29 mouse cellular contexts compared by ENCODE assay signal in the genomic region with DNA sequence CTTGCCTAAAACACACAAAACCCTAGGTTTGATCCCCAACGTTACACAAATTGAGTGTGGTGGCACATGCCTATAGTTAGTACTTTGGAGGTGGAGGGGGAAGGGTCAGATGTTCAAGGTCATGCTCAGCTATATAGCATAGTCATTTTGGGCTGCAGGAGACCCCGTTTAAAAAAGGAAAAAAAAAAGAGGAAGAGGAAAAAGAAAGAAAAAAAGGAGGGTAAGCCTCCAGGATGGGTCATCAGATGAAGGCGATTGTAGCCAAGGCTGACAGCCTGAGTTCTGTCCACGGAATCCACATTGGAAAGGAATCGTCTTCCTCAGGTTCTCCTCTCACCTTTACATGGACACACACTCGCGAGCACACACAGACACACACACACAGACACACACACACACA. TPM values are rescaled to one million over a fixed set of nuclear protein-coding genes. Genes with fewer than 3 reads are reported as not detected.
"Had no signal": no experiment of that assay in that cellular context is flagged by ENCODE, and none has a peak within 500 bp of the region (broad histone marks: within the 10 kb centered on the region; RNA-seq: fewer than 3 reads in every experiment).

No protein-coding gene starts in this region.

- H3K9ac ChIP-seq: kidney, embryonic 15.5 days; limb, embryonic 12.5 days; limb, embryonic 15.5 days; liver, embryonic 12.5 days; liver, embryonic 15.5 days; midbrain, embryonic 13.5 days; neural tube, embryonic 13.5 days had no signal

- H3K27ac ChIP-seq: kidney, embryonic 15.5 days; limb, embryonic 12.5 days; limb, embryonic 15.5 days; liver, embryonic 12.5 days; liver, embryonic 15.5 days; midbrain, embryonic 10.5 days; midbrain, embryonic 13.5 days; neural tube, embryonic 13.5 days had no signal

- DNase-seq: kidney, adult 8-10 months; kidney, postnatal 10 days; kidney, postnatal 4 days; left cerebral cortex, postnatal 4 days; lung, adult 2 months; lung, postnatal 14 days; retina, postnatal 1 day; right cerebral cortex, postnatal 25 days; thymus, adult 18-20 months; thymus, postnatal 4 days had no signal

- ATAC-seq: liver, embryonic 12.5 days; midbrain, embryonic 13.5 days; midbrain, embryonic 16.5 days had no signal

- H3K27me3 ChIP-seq: kidney, embryonic 15.5 days; liver, embryonic 12.5 days; liver, embryonic 15.5 days; megakaryocyte, embryonic 14.5 days had no signal

- H3K4me3 ChIP-seq: kidney, embryonic 15.5 days; limb, embryonic 12.5 days; limb, embryonic 15.5 days; liver, embryonic 12.5 days; liver, embryonic 15.5 days; megakaryocyte, embryonic 14.5 days; midbrain, embryonic 10.5 days; midbrain, embryonic 13.5 days; myocyte; neural tube, embryonic 13.5 days had no signal

- H3K4me2 ChIP-seq: kidney, embryonic 15.5 days; limb, embryonic 12.5 days; limb, embryonic 15.5 days; liver, embryonic 12.5 days; liver, embryonic 15.5 days; midbrain, embryonic 13.5 days; neural tube, embryonic 13.5 days had no signal

- H3K9me3 ChIP-seq: kidney, embryonic 15.5 days; limb, embryonic 12.5 days; limb, embryonic 15.5 days; liver, embryonic 12.5 days; liver, embryonic 15.5 days; megakaryocyte, embryonic 14.5 days; midbrain, embryonic 10.5 days; midbrain, embryonic 13.5 days; neural tube, embryonic 13.5 days had no signal

RNA-seq across cellular contexts. Expression of a gene that starts 27.8 kb away (rescaled TPM):
- total RNA-seq: layer of hippocampus, adult 18-20 months; layer of hippocampus, postnatal 14 days; left cerebral cortex, adult 8-10 months; left cerebral cortex, postnatal 14 days; left cerebral cortex, postnatal 4 days; monocyte, adult 5-6 weeks; neutrophil, adult 5-6 weeks had no signal
- polyA plus RNA-seq: kidney, embryonic 15.5 days; limb, embryonic 12.5 days; limb, embryonic 15.5 days; liver, embryonic 12.5 days; liver, embryonic 15.5 days; lung, embryonic 16.5 days; midbrain, embryonic 10.5 days; midbrain, embryonic 13.5 days; midbrain, embryonic 16.5 days; neural tube, embryonic 13.5 days; stomach, embryonic 16.5 days had no signal
